27 mouse cellular contexts compared by ENCODE assay signal in the genomic region with DNA sequence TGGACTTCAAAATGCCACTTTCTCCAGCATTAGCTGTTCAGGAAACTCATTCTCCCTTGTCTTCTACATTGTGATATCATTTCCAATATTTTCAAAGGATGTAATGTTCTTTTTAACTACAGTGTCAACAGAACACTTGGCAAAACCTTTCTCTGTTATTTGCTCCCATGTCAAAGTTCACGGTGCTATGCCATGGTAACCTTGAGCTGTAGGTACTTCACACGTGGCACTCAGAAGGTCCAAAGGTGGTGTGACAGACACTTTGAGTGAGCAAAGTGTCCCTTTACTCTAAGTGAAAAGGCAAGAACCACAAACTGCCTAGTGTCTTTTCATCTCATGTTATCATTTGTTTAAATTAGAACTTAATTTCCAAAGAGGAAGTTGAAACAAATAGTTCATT. TPM values are rescaled to one million over a fixed set of nuclear protein-coding genes. Genes with fewer than 3 reads are reported as not detected.
DNase-seq lines count a peak whose midpoint lies in the region; ATAC-seq and TF ChIP-seq lines count a peak whose summit lies in the region.
"Had no signal": no experiment of that assay in that cellular context is flagged by ENCODE, and none has a peak within 500 bp of the region (broad histone marks: within the 10 kb centered on the region; RNA-seq: fewer than 3 reads in every experiment).

No protein-coding gene starts in this region.

- DNase-seq in liver, adult 2 months (ENCODE audit: extremely low read depth, low read depth, low spot score) = peak; percentile 100
- DNase-seq in liver, embryonic 11.5 days (ENCODE audit: low spot score) = no peak
- peak; percentile 1 for DNase-seq in large intestine, adult 2 months (ENCODE audit: low read depth, low spot score)
- DNase-seq in urinary bladder, postnatal 4 days (ENCODE audit: low spot score in 2 of 2) = no peak
- no peak for DNase-seq in gastrocnemius, adult 8-10 months (ENCODE audit: low spot score in 2 of 2)
- DNase-seq: adrenal gland, adult 8-10 months; cerebellum, adult 2 months; cerebellum, postnatal 14 days; gastrocnemius, postnatal 10 days; heart, postnatal 14 days; kidney, adult 11 months; layer of hippocampus, adult 9-11 months; lung, postnatal 36 days; thymus, postnatal 4 days had no signal

- H3K27ac ChIP-seq in liver, adult 2 months (replicated peaks; ENCODE audit: insufficient read depth, low read depth, low read length) = no peak overlapping the region
- H3K27ac ChIP-seq in liver, embryonic 11.5 days (ENCODE audit: low read depth, low read length) = no peak overlapping the region
- no peak overlapping the region for H3K27ac ChIP-seq in liver, embryonic 15.5 days (replicated peaks)
- H3K27ac ChIP-seq in stomach, embryonic 16.5 days (ENCODE audit: low read length) = no peak overlapping the region
- H3K27ac ChIP-seq in hindbrain, embryonic 13.5 days = no peak overlapping the region
- H3K27ac ChIP-seq: hindbrain, postnatal 0 days; kidney, postnatal 0 days; limb, embryonic 12.5 days; lung, embryonic 15.5 days; midbrain, embryonic 12.5 days; neural tube, embryonic 13.5 days had no signal

- H3K27me3 ChIP-seq in liver, adult 2 months (ENCODE audit: control insufficient read depth, insufficient read depth, low read length) = no peaks in the 10 kb centered on the region
- H3K27me3 ChIP-seq in liver, embryonic 11.5 days (replicated peaks; ENCODE audit: control insufficient read depth, insufficient read depth, low read length) = no peaks in the 10 kb centered on the region
- no peaks in the 10 kb centered on the region for H3K27me3 ChIP-seq in liver, embryonic 15.5 days
- H3K27me3 ChIP-seq in stomach, embryonic 16.5 days (ENCODE audit: control insufficient read depth, insufficient read depth, low read length) = no peaks in the 10 kb centered on the region
- no peaks in the 10 kb centered on the region for H3K27me3 ChIP-seq in hindbrain, embryonic 13.5 days
- H3K27me3 ChIP-seq: CH12.LX; limb, embryonic 12.5 days; lung, embryonic 15.5 days; midbrain, embryonic 12.5 days; neural tube, embryonic 13.5 days had no signal

- peaks cover 8% of the 10 kb centered on the region; the same call in 1 of the 2 replicates for H3K4me1 ChIP-seq in liver, adult 2 months (ENCODE audit: control insufficient read depth, insufficient read depth, low read length)
- H3K4me1 ChIP-seq in liver, embryonic 11.5 days (replicated peaks; ENCODE audit: control insufficient read depth, insufficient read depth, low read length) = no peaks in the 10 kb centered on the region
- H3K4me1 ChIP-seq in liver, embryonic 15.5 days (replicated peaks) = no peaks in the 10 kb centered on the region
- no peaks in the 10 kb centered on the region for H3K4me1 ChIP-seq in stomach, embryonic 16.5 days (ENCODE audit: control insufficient read depth, insufficient read depth, low read length)
- H3K4me1 ChIP-seq in hindbrain, embryonic 13.5 days (replicated peaks) = no peaks in the 10 kb centered on the region
- H3K4me1 ChIP-seq: limb, embryonic 12.5 days; lung, embryonic 15.5 days; megakaryocyte, embryonic 14.5 days; midbrain, embryonic 12.5 days; neural tube, embryonic 13.5 days had no signal

- H3K9ac ChIP-seq in liver, adult 2 months (ENCODE audit: low read depth, low read length) = no peak overlapping the region
- no peak overlapping the region for H3K9ac ChIP-seq in liver, embryonic 11.5 days (ENCODE audit: low read depth, low read length)
- H3K9ac ChIP-seq in liver, embryonic 15.5 days = no peak overlapping the region
- H3K9ac ChIP-seq in stomach, embryonic 16.5 days (ENCODE audit: low read length) = no peak overlapping the region
- H3K9ac ChIP-seq in hindbrain, embryonic 13.5 days = no peak overlapping the region
- H3K9ac ChIP-seq: limb, embryonic 12.5 days; lung, embryonic 15.5 days; midbrain, embryonic 12.5 days; neural tube, embryonic 13.5 days had no signal

- peaks cover 2% of the 10 kb centered on the region; the same call in 1 of the 2 replicates for H3K9me3 ChIP-seq in liver, embryonic 11.5 days (ENCODE audit: control insufficient read depth, low read length)
- H3K9me3 ChIP-seq in liver, embryonic 15.5 days (replicated peaks) = no peaks in the 10 kb centered on the region
- H3K9me3 ChIP-seq in stomach, embryonic 16.5 days (replicated peaks; ENCODE audit: control insufficient read depth, low read length) = no peaks in the 10 kb centered on the region; the same call in 1 of the 2 replicates
- H3K9me3 ChIP-seq in hindbrain, embryonic 13.5 days = no peaks in the 10 kb centered on the region
- H3K9me3 ChIP-seq: lung, embryonic 15.5 days; midbrain, embryonic 12.5 days; neural tube, embryonic 13.5 days had no signal

- no peaks in the 10 kb centered on the region for H3K36me3 ChIP-seq in liver, adult 2 months (ENCODE audit: control insufficient read depth, insufficient read depth, low read length)
- no peaks in the 10 kb centered on the region for H3K36me3 ChIP-seq in liver, embryonic 11.5 days (ENCODE audit: control insufficient read depth, insufficient read depth, low read length)
- no peaks in the 10 kb centered on the region for H3K36me3 ChIP-seq in liver, embryonic 15.5 days (replicated peaks)
- H3K36me3 ChIP-seq in stomach, embryonic 16.5 days (ENCODE audit: control insufficient read depth, insufficient read depth, low read length) = no peaks in the 10 kb centered on the region
- no peaks in the 10 kb centered on the region for H3K36me3 ChIP-seq in hindbrain, embryonic 13.5 days
- H3K36me3 ChIP-seq: limb, embryonic 12.5 days; lung, embryonic 15.5 days; midbrain, embryonic 12.5 days; neural tube, embryonic 13.5 days had no signal

- no peaks in the 10 kb centered on the region for H3K79me2 ChIP-seq in liver, adult 2 months (ENCODE audit: control insufficient read depth, insufficient read depth, low read length)

- no peak for TF ChIP-seq POLR2A in liver, adult 2 months (IDR thresholded peaks at IDR 0.05; ENCODE audit: extremely low read depth, insufficient read depth, low read length)

- no peak for TF ChIP-seq CTCF in liver, adult 2 months (IDR thresholded peaks at IDR 0.05; ENCODE audit: low read depth, low read length)

- H3K4me2 ChIP-seq in liver, embryonic 11.5 days = no peak overlapping the region
- H3K4me2 ChIP-seq in liver, embryonic 15.5 days = no peak overlapping the region
- no peak overlapping the region for H3K4me2 ChIP-seq in stomach, embryonic 16.5 days (ENCODE audit: low read depth, low read length)
- no peak overlapping the region for H3K4me2 ChIP-seq in hindbrain, embryonic 13.5 days
- H3K4me2 ChIP-seq: limb, embryonic 12.5 days; lung, embryonic 15.5 days; midbrain, embryonic 12.5 days; neural tube, embryonic 13.5 days had no signal

- H3K4me3 ChIP-seq in liver, adult 2 months (ENCODE audit: insufficient read depth, low read depth, low read length) = no peak overlapping the region
- H3K4me3 ChIP-seq in liver, embryonic 11.5 days (ENCODE audit: low read depth, low read length) = no peak overlapping the region
- H3K4me3 ChIP-seq in liver, embryonic 15.5 days (replicated peaks) = no peak overlapping the region
- no peak overlapping the region for H3K4me3 ChIP-seq in stomach, embryonic 16.5 days (replicated peaks; ENCODE audit: low read length)
- H3K4me3 ChIP-seq in hindbrain, embryonic 13.5 days = no peak overlapping the region
- H3K4me3 ChIP-seq: erythroblast, embryonic 14.5 days; limb, embryonic 12.5 days; lung, embryonic 15.5 days; megakaryocyte, embryonic 14.5 days; midbrain, embryonic 12.5 days; neural tube, embryonic 13.5 days had no signal

- ATAC-seq in liver, embryonic 11.5 days (replicated peaks; ENCODE audit: low FRiP score) = no peak
- peak; percentile 78 for ATAC-seq in liver, embryonic 15.5 days (ENCODE audit: insufficient read depth)
- ATAC-seq in stomach, embryonic 16.5 days (ENCODE audit: insufficient read depth, low FRiP score) = peak; percentile 64
- no peak for ATAC-seq in hindbrain, embryonic 13.5 days (ENCODE audit: low FRiP score)
- ATAC-seq: forebrain, embryonic 16.5 days; hindbrain, postnatal 0 days had no signal

- WGBS in liver, adult 2 months = 19% methylated on average over 2 of the region's 2 CpGs
- WGBS in liver, embryonic 11.5 days = 56% methylated on average over 2 of the region's 2 CpGs
- 39% methylated on average over 2 of the region's 2 CpGs for WGBS in large intestine, adult 2 months
- 53% methylated on average over 2 of the region's 2 CpGs for WGBS in liver, embryonic 15.5 days (ENCODE audit: insufficient replicate concordance)
- 67% methylated on average over 2 of the region's 2 CpGs for WGBS in stomach, embryonic 16.5 days
- WGBS in hindbrain, embryonic 13.5 days = 82% methylated on average over 2 of the region's 2 CpGs

RNA-seq across cellular contexts. Expression of a gene that starts 53.3 kb away (rescaled TPM):
- 2.5 and 2.8 TPM in 2 replicates for total RNA-seq in liver, adult 2 months (2014; rRNA removed)
- polyA plus RNA-seq in liver, adult 2 months (2012; rRNA removed) = 4.1 and 4.3 TPM in 2 replicates
- 3.9 and 4.0 TPM in 2 replicates for polyA plus RNA-seq in liver, embryonic 11.5 days (2014; fragmentation: Nextera tagmentation; extraction: Ambion mirVana)
- polyA plus RNA-seq in large intestine, adult 2 months (2012; rRNA removed) = 7.8 and 11.0 TPM in 2 replicates
- 1.6 and 1.7 TPM in 2 replicates for polyA plus RNA-seq in liver, embryonic 15.5 days (2015; fragmentation: Nextera tagmentation; extraction: Ambion mirVana)
- polyA plus RNA-seq in stomach, embryonic 16.5 days (2015; fragmentation: Nextera tagmentation; extraction: Ambion mirVana) = 5.6 and 5.8 TPM in 2 replicates
- 2.4 and 3.0 TPM in 2 replicates for polyA plus RNA-seq in hindbrain, embryonic 13.5 days (2015; fragmentation: Nextera tagmentation; extraction: Ambion mirVana)
- total RNA-seq in gastrocnemius, adult 8-10 months (2022) = 1 to 10 TPM; 1.7 to 2.3 (median 1.8) TPM
- polyA plus RNA-seq: erythroblast, embryonic 14.5 days had no signal

Comparison
In these comparisons a context has a peak if more than half of its experiments do, and no peak if none do; other contexts are left out.
1. DNase-seq: peak in liver, adult 2 months (single experiment) and large intestine, adult 2 months (single experiment); none in liver, embryonic 11.5 days (single experiment), urinary bladder, postnatal 4 days (0 of 2) and gastrocnemius, adult 8-10 months (0 of 2).
2. ATAC-seq: peak in liver, embryonic 15.5 days (single experiment) and stomach, embryonic 16.5 days (single experiment); none in liver, embryonic 11.5 days (single experiment) and hindbrain, embryonic 13.5 days (single experiment).